Mouse (Mus musculus) CH12.LX (cell line): Measurements from ENCODE around the gene Dusp6. TPM values are rescaled to one million over a fixed set of nuclear protein-coding genes. Genes with fewer than 3 reads are reported as not detected.

Source experiments
- DNase-seq: peaks from one replicate; pipeline ENCODE4 v3.0.0-alpha.2; 2013; ENCODE audit errors: extremely low read depth
- H3K27ac ChIP-seq: 2 replicates; pipeline ENCODE4 v1.5.1; 2012; ENCODE audit warnings: low read depth, mild to moderate bottlenecking, control low read depth, moderate library complexity; ENCODE audit not compliant: insufficient read depth
- H3K27me3 ChIP-seq: replicated peaks from 2 replicates; pipeline ENCODE3; 2012; ENCODE audit warnings: inconsistent platforms
- H3K36me3 ChIP-seq, 2 experiments: replicated peaks in 1 of 2; 2 replicates each; pipeline versions ENCODE3 to v1.6.1; 2012; ENCODE audit warnings: inconsistent platforms in 1 of 2, low read length in 1 of 2, mild to moderate bottlenecking in 1 of 2, mixed read lengths in 1 of 2, moderate library complexity in 1 of 2; ENCODE audit not compliant: control insufficient read depth in 1 of 2, insufficient read depth in 1 of 2
- H3K4me1 ChIP-seq, 2 experiments: 2 replicates each; pipeline ENCODE4 v1.6.1; 2012; ENCODE audit warnings: inconsistent platforms in 1 of 2, moderate library complexity in 1 of 2; ENCODE audit not compliant: insufficient read depth in 2 of 2, control insufficient read depth in 1 of 2
- H3K4me2 ChIP-seq: 2 replicates; pipeline ENCODE4 v1.6.1; 2012; ENCODE audit warnings: low read depth, mild to moderate bottlenecking, control low read depth; ENCODE audit not compliant: poor library complexity, insufficient read depth, severe bottlenecking
- H3K4me3 ChIP-seq, 3 experiments: fragments of 150-350 bp in 1 of 3; sonication (generic) in 1 of 3; replicated peaks in 1 of 3; 2 replicates each; pipeline versions ENCODE3 to v1.5.1; 2011 to 2012; ENCODE audit warnings: low read depth in 2 of 3, low read length in 2 of 3, mild to moderate bottlenecking in 2 of 3, moderate library complexity in 2 of 3, control low read depth in 1 of 3, improper control_type of control experiment in 1 of 3, inconsistent platforms in 1 of 3, mixed read lengths in 1 of 3; ENCODE audit not compliant: poor library complexity in 1 of 3
- H3K79me2 ChIP-seq: replicated peaks from 2 replicates; pipeline ENCODE4 v1.6.1; 2012; ENCODE audit warnings: mild to moderate bottlenecking, moderate library complexity; ENCODE audit not compliant: control insufficient read depth, poor library complexity, insufficient read depth, severe bottlenecking; ENCODE audit errors: extremely low read depth
- H3K9ac ChIP-seq: 2 replicates; pipeline ENCODE4 v1.6.1; 2012; ENCODE audit warnings: low read depth, mild to moderate bottlenecking, control low read depth, moderate library complexity; ENCODE audit not compliant: insufficient read depth
- H3K9me3 ChIP-seq: replicated peaks from 2 replicates; pipeline ENCODE3; 2012; ENCODE audit warnings: low read length, inconsistent platforms, mixed read lengths
- CHD2 ChIP-seq: IDR thresholded peaks from 2 replicates; pipeline ENCODE4 v1.6.1; 2011; ENCODE audit warnings: low read length, improper control_type of control experiment
- EP300 ChIP-seq: IDR thresholded peaks from 2 replicates; pipeline ENCODE4 v1.6.1; 2011; ENCODE audit warnings: low read length, improper control_type of control experiment
- JUND ChIP-seq: conservative IDR thresholded peaks from 2 replicates; pipeline ENCODE4 v1.6.1; 2011; ENCODE audit warnings: low read depth, low read length, improper control_type of control experiment
- MAFK ChIP-seq: IDR thresholded peaks from 2 replicates; pipeline ENCODE4 v1.6.1; 2011; ENCODE audit warnings: low read length, improper control_type of control experiment; ENCODE audit not compliant: insufficient replicate concordance
- MAX ChIP-seq: IDR thresholded peaks from 2 replicates; pipeline ENCODE4 v1.6.1; 2011; ENCODE audit warnings: low read length, improper control_type of control experiment
- MAZ ChIP-seq: IDR thresholded peaks from 2 replicates; pipeline ENCODE4 v1.6.1; 2012; ENCODE audit warnings: low read depth, mild to moderate bottlenecking, inconsistent platforms, low read length, improper control_type of control experiment, moderate library complexity
- MEF2A ChIP-seq: IDR thresholded peaks from 2 replicates; pipeline ENCODE4 v1.6.1; 2014; ENCODE audit warnings: low read depth, mild to moderate bottlenecking, inconsistent platforms, low read length, improper control_type of control experiment, borderline replicate concordance
- NRF1 ChIP-seq: IDR thresholded peaks from 2 replicates; pipeline ENCODE4 v1.6.1; 2014; ENCODE audit warnings: low read depth, mild to moderate bottlenecking, inconsistent platforms, low read length, improper control_type of control experiment, moderate library complexity
- POLR2A ChIP-seq: IDR thresholded peaks from 2 replicates; pipeline ENCODE4 v1.6.1; 2011; ENCODE audit warnings: low read depth, mild to moderate bottlenecking, improper control_type of control experiment, low read length
- POLR2AphosphoS2 ChIP-seq: IDR thresholded peaks from 2 replicates; pipeline ENCODE4 v1.6.1; 2011; ENCODE audit warnings: low read depth, low read length, improper control_type of control experiment
- UBTF ChIP-seq: IDR thresholded peaks from 2 replicates; pipeline ENCODE4 v1.6.1; 2012; ENCODE audit warnings: low read depth, mild to moderate bottlenecking, inconsistent platforms, low read length, improper control_type of control experiment, moderate library complexity
- USF1 ChIP-seq: IDR thresholded peaks from 2 replicates; pipeline ENCODE4 v1.6.1; 2014; ENCODE audit warnings: low read depth, mild to moderate bottlenecking, inconsistent platforms, low read length, improper control_type of control experiment
- USF2 ChIP-seq: conservative IDR thresholded peaks from 2 replicates; pipeline ENCODE4 v1.6.1; 2011; ENCODE audit warnings: low read depth, low read length, improper control_type of control experiment
- dilution Hi-C: fragments of 300-500 bp; cut with MboI; formaldehyde crosslinking; loops from 2 replicates; pipeline ENCODE4 v1.14.3; 2020; ENCODE audit warnings: low sequenced_read_pairs; ENCODE audit not compliant: extremely low pct_unique_long_range_greater_than_20kb, extremely low pct_ligation_motif_present
- in situ Hi-C: fragments of 300-500 bp; cut with MboI; formaldehyde crosslinking; loops from 3 replicates; pipeline ENCODE4 v1.14.3; 2019; ENCODE audit warnings: low sequenced_read_pairs, low pct_ligation_motif_present, low pct_unique_long_range_greater_than_20kb, mixed read lengths
- polyA plus RNA-seq: library from polyadenylated mRNA; unstranded; fragments of >175 nt; gene quantifications from 2 replicates; pipeline ENCODE4 v1.2.1, GENCODE M21; 2012; ENCODE audit warnings: low read depth; ENCODE audit not compliant: insufficient read length
- total RNA-seq, 2 experiments: library from RNA; depleted of rRNA; stranded (reverse); fragments of 300-350 nt in 1 of 2; fragments of >200 nt in 1 of 2; gene quantifications; 2 replicates each; pipeline ENCODE4 v1.2.3; 2012 to 2014

The Dusp6 gene
- total and polyA plus RNA-seq, 3 experiments: 6.1 to 11.6 (median 7.6) TPM

DNA sequence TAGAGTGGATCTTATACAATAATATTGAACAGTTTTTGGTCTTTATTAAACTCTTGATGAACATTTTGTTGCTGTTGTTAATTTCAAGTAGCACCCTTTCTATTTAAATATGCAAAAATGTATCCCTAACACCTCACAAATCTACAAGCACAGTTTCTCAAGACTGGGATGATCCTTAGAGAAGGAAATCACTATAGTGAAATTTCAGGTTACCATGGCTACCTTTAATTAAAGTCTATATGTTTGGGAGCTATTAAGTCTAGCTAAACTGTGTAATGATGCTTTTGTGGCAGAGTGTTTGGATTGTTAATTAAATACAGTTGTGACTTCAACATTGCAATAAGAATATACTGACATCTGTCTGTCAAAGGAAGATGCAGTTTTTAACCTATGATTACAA, 54.0 kb downstream of the Dusp6 start:
- no peak overlapping the region for H3K4me3 ChIP-seq
- dilution Hi-C loops: no loop called here

More for the DNA sequence above, 54.0 kb downstream of the Dusp6 start:
- no peak for DNase-seq
- Histone ChIP-seq H3K27me3 (no peaks in the 10 kb centered on the region), H3K9me3 (no peaks in the 10 kb centered on the region), H3K9ac (no peak overlapping the region), H3K4me1 (no peaks in the 10 kb centered on the region; a peak in 1 of 4 replicates), H3K36me3 (no peaks in the 10 kb centered on the region), H3K4me2 (no peak overlapping the region), H3K27ac (no peak overlapping the region), H3K79me2 (no peaks in the 10 kb centered on the region)
- no peak for TF ChIP-seq NRF1
- no peak for TF ChIP-seq POLR2AphosphoS2
- TF ChIP-seq MAZ: no peak
- TF ChIP-seq USF1: no peak
- no peak for TF ChIP-seq POLR2A
- no peak for TF ChIP-seq JUND
- no peak for TF ChIP-seq MEF2A
- TF ChIP-seq MAX: no peak
- TF ChIP-seq CHD2: no peak
- no peak for TF ChIP-seq USF2
- no peak for TF ChIP-seq MAFK
- no peak for TF ChIP-seq UBTF
- no peak for TF ChIP-seq EP300
- in situ Hi-C loops: no loop called here

Other genes with a start within 250 kb of the Dusp6 start
- 5.0 and 5.6 TPM in 2 replicates for gene Poc1b, start 156.2 kb upstream of the Dusp6 start, total RNA-seq (2012; rRNA removed)
- gene Poc1b, start 156.2 kb upstream of the Dusp6 start, total RNA-seq (2014; rRNA removed): 3.8 and 4.0 TPM in 2 replicates
- 17.4 and 18.2 TPM in 2 replicates for gene Poc1b, start 156.2 kb upstream of the Dusp6 start, polyA plus RNA-seq
- gene Galnt4, start 155.1 kb upstream of the Dusp6 start, total RNA-seq (2012; rRNA removed): 4.7 and 5.2 TPM in 2 replicates
- gene Galnt4, start 155.1 kb upstream of the Dusp6 start, total RNA-seq (2014; rRNA removed): 4.6 and 5.3 TPM in 2 replicates
- 3.7 and 4.4 TPM in 2 replicates for gene Galnt4, start 155.1 kb upstream of the Dusp6 start, polyA plus RNA-seq
- not detected in 2 replicates for gene Phxr2, start 136.9 kb upstream of the Dusp6 start, total RNA-seq (2012; rRNA removed)
- not detected in 2 replicates for gene Phxr2, start 136.9 kb upstream of the Dusp6 start, total RNA-seq (2014; rRNA removed)
- not detected in 2 replicates for gene Phxr2, start 136.9 kb upstream of the Dusp6 start, polyA plus RNA-seq